Mouse (Mus musculus): ENCODE measurements around the gene Tbxas1. TPM values are rescaled to one million over a fixed set of nuclear protein-coding genes. Genes with fewer than 3 reads are reported as not detected.

Gene Tbxas1
- polyA plus RNA-seq, 1 experiment from 2014 or later, result 2.5 TPM

DNA sequence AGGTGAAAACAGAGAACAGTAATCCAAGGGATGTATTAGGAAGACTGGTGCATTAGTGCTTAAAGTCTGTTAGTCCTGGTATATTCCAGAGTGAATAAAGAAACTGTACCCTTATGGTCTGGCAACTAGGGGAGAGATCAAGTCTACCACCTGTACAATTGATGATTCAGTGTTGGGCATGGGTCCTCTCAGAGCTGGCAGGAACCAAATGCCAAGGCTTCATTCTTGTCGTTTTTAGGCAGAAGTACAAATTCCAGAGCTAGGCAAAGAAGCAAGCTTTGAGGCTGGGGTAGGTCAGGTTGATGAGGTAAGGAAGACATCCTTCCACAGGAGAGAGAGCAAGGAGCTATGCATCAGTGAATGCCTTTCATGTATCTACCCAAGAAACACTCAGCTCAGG is 34.4 kb upstream of the Tbxas1 start:
- H3K4me3 ChIP-seq (replicated peaks), result no peak overlapping the region
- ATAC-seq (ENCODE audit: insufficient number of reproducible peaks, low FRiP score, low TSS enrichment, low read depth), result no peak
- H3K9me3 ChIP-seq (replicated peaks), result no peaks in the 10 kb centered on the region
- no peak overlapping the region for H3K4me2 ChIP-seq (replicated peaks)
- 64% methylated on average over 1 of the region's 1 CpGs for WGBS
- no peaks in the 10 kb centered on the region for H3K36me3 ChIP-seq
- peaks cover 12% of the 10 kb centered on the region for H3K4me1 ChIP-seq
- no peak overlapping the region for H3K9ac ChIP-seq
- no peak overlapping the region for H3K27ac ChIP-seq (replicated peaks)
- H3K27me3 ChIP-seq, result no peaks in the 10 kb centered on the region

- H3K4me1 ChIP-seq, result peaks cover 19% of the 10 kb centered on the region
- H3K27me3 ChIP-seq, result no peaks in the 10 kb centered on the region
- no peaks in the 10 kb centered on the region for H3K9me3 ChIP-seq (replicated peaks)
- H3K27ac ChIP-seq (replicated peaks), result no peak overlapping the region
- no peak overlapping the region for H3K4me2 ChIP-seq (replicated peaks)
- no peak for ATAC-seq (ENCODE audit: insufficient number of reproducible peaks, low FRiP score, low TSS enrichment, low read depth)
- no peak overlapping the region for H3K9ac ChIP-seq
- no peaks in the 10 kb centered on the region for H3K36me3 ChIP-seq
- WGBS, result 81% methylated on average over 3 of the region's 3 CpGs
- H3K4me3 ChIP-seq (replicated peaks), result no peak overlapping the region
Measured at GRCm38 (mm10) chr6:38841551-38841950, 33.7 kb upstream of the Tbxas1 start.

DNA sequence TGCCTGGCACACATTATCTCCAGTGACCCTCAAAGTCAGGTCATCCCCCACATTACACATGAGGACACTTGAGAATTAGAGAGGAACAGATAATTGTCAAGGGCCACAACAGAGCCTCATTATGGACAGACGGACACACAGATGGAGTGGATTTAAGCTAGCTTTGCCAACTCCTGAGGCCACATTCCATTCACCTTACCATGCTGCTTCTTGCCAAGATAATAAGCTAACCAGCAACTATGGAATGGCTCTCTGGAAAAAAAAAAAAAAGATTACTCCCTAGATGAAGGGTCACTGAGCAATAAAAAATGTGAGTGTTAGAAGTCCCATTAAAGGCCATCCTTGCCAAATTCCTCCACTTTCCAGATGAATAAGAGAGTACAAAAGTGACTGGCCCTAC is 30.1 kb upstream of the Tbxas1 start:
- Histone ChIP-seq H3K4me3 (replicated peaks) (no peak overlapping the region), H3K36me3 (no peaks in the 10 kb centered on the region), H3K27me3 (no peaks in the 10 kb centered on the region), H3K4me1 (peaks cover 36% of the 10 kb centered on the region), H3K9ac (no peak overlapping the region), H3K9me3 (replicated peaks) (no peaks in the 10 kb centered on the region), H3K4me2 (replicated peaks) (no peak overlapping the region), H3K27ac (replicated peaks) (no peak overlapping the region)
- no peak for ATAC-seq (ENCODE audit: insufficient number of reproducible peaks, low FRiP score, low TSS enrichment, low read depth)
- 42% methylated on average over 1 of the region's 1 CpGs for WGBS

GRCm38 (mm10) chr6:38845876-38846275 is 29.3 kb upstream of the Tbxas1 start:
- Histone ChIP-seq H3K27me3 (no peaks in the 10 kb centered on the region), H3K36me3 (no peaks in the 10 kb centered on the region), H3K4me3 (replicated peaks) (no peak overlapping the region), H3K9ac (no peak overlapping the region), H3K4me2 (replicated peaks) (no peak overlapping the region), H3K4me1 (peaks cover 32% of the 10 kb centered on the region), H3K9me3 (replicated peaks) (no peaks in the 10 kb centered on the region), H3K27ac (replicated peaks) (no peak overlapping the region)
- 58% methylated on average over 5 of the region's 5 CpGs for WGBS
- ATAC-seq (ENCODE audit: insufficient number of reproducible peaks, low FRiP score, low TSS enrichment, low read depth), result no peak

- 76% methylated on average over 6 of the region's 6 CpGs for WGBS
- Histone ChIP-seq H3K4me1 (peaks cover 27% of the 10 kb centered on the region), H3K27me3 (no peaks in the 10 kb centered on the region), H3K4me3 (replicated peaks) (no peak overlapping the region), H3K4me2 (replicated peaks) (no peak overlapping the region), H3K36me3 (no peaks in the 10 kb centered on the region), H3K9me3 (replicated peaks) (no peaks in the 10 kb centered on the region), H3K27ac (replicated peaks) (no peak overlapping the region), H3K9ac (no peak overlapping the region)
- ATAC-seq (ENCODE audit: insufficient number of reproducible peaks, low FRiP score, low TSS enrichment, low read depth), result no peak
Measured at GRCm38 (mm10) chr6:38846330-38847195, 28.6 kb upstream of the Tbxas1 start.

GRCm38 (mm10) chr6:38847447-38847846 is 27.8 kb upstream of the Tbxas1 start:
- H3K36me3 ChIP-seq, result no peaks in the 10 kb centered on the region
- no peaks in the 10 kb centered on the region for H3K9me3 ChIP-seq (replicated peaks)
- no peak overlapping the region for H3K4me3 ChIP-seq (replicated peaks)
- no peak for ATAC-seq (ENCODE audit: insufficient number of reproducible peaks, low FRiP score, low TSS enrichment, low read depth)
- H3K27me3 ChIP-seq, result no peaks in the 10 kb centered on the region
- H3K4me1 ChIP-seq, result peaks cover 29% of the 10 kb centered on the region
- H3K27ac ChIP-seq (replicated peaks), result no peak overlapping the region
- no peak overlapping the region for H3K9ac ChIP-seq
- WGBS, result 33% methylated on average over 1 of the region's 1 CpGs
- no peak overlapping the region for H3K4me2 ChIP-seq (replicated peaks)

DNA sequence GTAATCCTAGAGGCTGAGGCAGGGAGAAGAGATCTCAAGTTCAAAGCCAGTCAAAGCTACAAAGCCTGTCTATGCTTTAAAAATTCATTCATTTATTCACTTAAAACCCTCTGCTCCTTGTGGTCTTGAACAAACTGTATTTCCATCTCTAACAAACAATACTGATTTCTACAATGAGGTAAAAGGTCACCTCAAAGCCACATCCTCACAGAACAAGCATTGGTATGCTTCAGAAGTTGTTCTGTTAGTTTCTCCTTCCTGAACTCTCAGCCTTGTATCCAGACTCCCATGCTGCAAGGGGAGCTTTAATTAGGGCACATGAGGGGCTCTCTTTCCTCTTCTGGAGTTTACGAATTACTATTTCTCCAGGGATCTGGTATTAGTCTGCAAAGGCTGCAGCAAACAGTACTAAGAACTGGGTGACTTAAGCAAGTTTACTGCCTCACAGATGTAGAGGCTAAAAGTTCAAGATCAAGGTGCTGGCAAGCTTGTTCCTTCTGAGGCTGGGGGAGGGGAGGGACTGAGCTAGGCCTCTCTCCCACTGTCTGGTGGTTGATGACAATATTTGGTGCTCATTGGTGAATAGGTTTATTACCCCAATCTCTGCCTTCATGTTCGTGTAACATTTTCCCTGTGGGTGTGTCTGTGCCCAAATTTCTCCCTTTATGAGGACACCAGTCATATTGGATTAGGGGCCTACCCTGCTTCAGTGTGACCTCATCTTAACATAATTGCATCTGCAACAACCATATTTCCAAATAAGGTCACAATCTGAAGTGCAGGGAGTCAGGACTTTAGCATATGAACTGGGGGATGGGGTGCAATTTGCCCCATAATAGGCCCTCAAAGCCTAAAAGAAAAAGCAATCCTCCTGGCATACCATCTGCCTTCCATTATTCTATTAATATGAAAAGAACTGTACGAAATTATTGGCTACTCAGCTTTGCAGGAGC is 27.0 kb upstream of the Tbxas1 start:
- Histone ChIP-seq H3K36me3 (no peaks in the 10 kb centered on the region), H3K4me3 (replicated peaks) (no peak overlapping the region), H3K9me3 (replicated peaks) (no peaks in the 10 kb centered on the region), H3K27ac (replicated peaks) (no peak overlapping the region), H3K9ac (no peak overlapping the region), H3K27me3 (no peaks in the 10 kb centered on the region), H3K4me1 (peaks cover 36% of the 10 kb centered on the region), H3K4me2 (replicated peaks) (no peak overlapping the region)
- no peak for ATAC-seq (ENCODE audit: insufficient number of reproducible peaks, low FRiP score, low TSS enrichment, low read depth)
- 38% methylated on average over 3 of the region's 3 CpGs for WGBS

DNA sequence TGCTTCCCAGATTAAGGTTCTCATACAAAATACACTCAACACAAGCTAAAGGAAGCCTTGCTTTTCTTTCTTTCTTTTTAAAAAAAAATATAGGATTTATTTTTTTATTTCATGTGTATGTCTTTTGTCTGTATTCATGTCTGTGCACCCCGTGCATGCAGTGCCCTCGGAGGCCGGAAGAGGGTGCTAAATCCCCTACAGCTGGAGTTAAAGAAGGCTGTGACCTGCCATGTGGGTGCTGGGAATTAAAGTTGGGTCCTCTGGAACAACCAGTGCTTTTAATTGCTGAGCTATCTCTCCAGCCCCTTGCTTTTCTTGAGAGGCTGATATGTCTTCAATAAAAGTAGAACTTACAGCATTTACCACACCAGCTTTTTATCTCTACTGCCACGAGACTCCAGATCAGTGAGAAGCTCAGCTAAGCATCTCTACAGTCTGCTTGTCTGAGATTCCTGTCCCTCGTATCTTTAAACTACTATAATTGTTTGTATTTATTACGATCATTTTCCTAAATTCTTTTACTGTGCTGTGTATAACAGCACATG is 24.4 kb upstream of the Tbxas1 start:
- no peaks in the 10 kb centered on the region for H3K36me3 ChIP-seq
- no peak overlapping the region for H3K4me2 ChIP-seq (replicated peaks)
- no peak overlapping the region for H3K27ac ChIP-seq (replicated peaks)
- 86% methylated on average over 6 of the region's 6 CpGs for WGBS
- peaks cover 42% of the 10 kb centered on the region for H3K4me1 ChIP-seq
- no peaks in the 10 kb centered on the region for H3K27me3 ChIP-seq
- ATAC-seq (ENCODE audit: insufficient number of reproducible peaks, low FRiP score, low TSS enrichment, low read depth), result no peak
- no peak overlapping the region for H3K9ac ChIP-seq
- H3K4me3 ChIP-seq (replicated peaks), result no peak overlapping the region
- no peaks in the 10 kb centered on the region for H3K9me3 ChIP-seq (replicated peaks)

- H3K4me3 ChIP-seq (replicated peaks), result no peak overlapping the region
- no peak for ATAC-seq (ENCODE audit: insufficient number of reproducible peaks, low FRiP score, low TSS enrichment, low read depth)
- H3K27me3 ChIP-seq, result no peaks in the 10 kb centered on the region
- H3K27ac ChIP-seq (replicated peaks), result no peak overlapping the region
- no peaks in the 10 kb centered on the region for H3K9me3 ChIP-seq (replicated peaks)
- H3K36me3 ChIP-seq, result no peaks in the 10 kb centered on the region
- no peak overlapping the region for H3K9ac ChIP-seq
- peaks cover 33% of the 10 kb centered on the region for H3K4me1 ChIP-seq
- H3K4me2 ChIP-seq (replicated peaks), result no peak overlapping the region
- 87% methylated on average over 2 of the region's 2 CpGs for whole genome bisulfite sequencing
Measured at GRCm38 (mm10) chr6:38851740-38852139, 23.5 kb upstream of the Tbxas1 start.

DNA sequence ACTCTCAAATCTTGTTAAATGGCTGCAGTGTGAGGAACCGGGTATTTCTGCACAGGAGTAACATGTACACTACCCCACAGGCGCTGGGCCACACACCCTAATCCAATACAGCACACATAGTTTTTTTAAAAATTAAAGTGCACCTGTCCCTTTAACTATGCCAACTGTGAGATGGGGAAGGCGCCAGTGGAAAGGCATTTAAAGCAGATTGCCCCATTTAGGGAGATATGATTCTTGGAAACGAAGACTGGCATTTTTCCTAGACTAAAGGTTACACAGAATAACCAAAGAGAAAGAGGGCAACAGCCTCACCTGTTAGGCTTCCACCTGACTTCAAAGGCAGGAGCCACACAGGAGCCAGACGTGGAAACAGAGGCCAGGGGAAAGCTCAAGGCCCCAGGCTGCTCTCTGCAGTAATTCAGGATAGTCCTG is 21.6 kb upstream of the Tbxas1 start:
- H3K4me2 ChIP-seq (replicated peaks), result no peak overlapping the region
- WGBS, result 61% methylated on average over 5 of the region's 5 CpGs
- H3K9me3 ChIP-seq (replicated peaks), result no peaks in the 10 kb centered on the region
- H3K4me3 ChIP-seq (replicated peaks), result no peak overlapping the region
- no peaks in the 10 kb centered on the region for H3K27me3 ChIP-seq
- no peaks in the 10 kb centered on the region for H3K36me3 ChIP-seq
- H3K9ac ChIP-seq, result no peak overlapping the region
- H3K27ac ChIP-seq (replicated peaks), result no peak overlapping the region
- ATAC-seq (ENCODE audit: insufficient number of reproducible peaks, low FRiP score, low TSS enrichment, low read depth), result no peak
- peaks cover 20% of the 10 kb centered on the region for H3K4me1 ChIP-seq

GRCm38 (mm10) chr6:38859819-38860218 is 15.4 kb upstream of the Tbxas1 start:
- Histone ChIP-seq H3K4me2 (replicated peaks) (no peak overlapping the region), H3K36me3 (no peaks in the 10 kb centered on the region), H3K27me3 (no peaks in the 10 kb centered on the region), H3K9ac (no peak overlapping the region), H3K27ac (replicated peaks) (no peak overlapping the region), H3K4me1 (no peaks in the 10 kb centered on the region), H3K4me3 (replicated peaks) (no peak overlapping the region), H3K9me3 (replicated peaks) (no peaks in the 10 kb centered on the region)
- ATAC-seq (ENCODE audit: insufficient number of reproducible peaks, low FRiP score, low TSS enrichment, low read depth), result no peak
- 91% methylated on average over 1 of the region's 1 CpGs for WGBS
